Mouse (Mus musculus) neural tube, embryonic 13.5 days (tissue): ENCODE results near the gene Dmd. TPM values are rescaled to one million over a fixed set of nuclear protein-coding genes. Genes with fewer than 3 reads are reported as not detected.

ENCODE experiments used
- ATAC-seq: fragments of 200-750 bp; cut with Nextera tagmentation; 2 replicates; pipeline ENCODE4 v1.8.0; 2017; ENCODE audit warnings: low read depth, mild to moderate bottlenecking, moderate TSS enrichment, moderate library complexity
- H3K27ac ChIP-seq: fragments of 300-500 bp; sonication (generic); replicated peaks from 2 replicates; pipeline ENCODE4 v1.5.1; 2015; ENCODE audit warnings: moderate library complexity, mild to moderate bottlenecking, inconsistent platforms
- H3K27me3 ChIP-seq: fragments of 300-500 bp; sonication (generic); 2 replicates; pipeline ENCODE4 v1.6.1; 2015; ENCODE audit warnings: mild to moderate bottlenecking, inconsistent platforms
- H3K36me3 ChIP-seq: fragments of 300-500 bp; sonication (generic); 2 replicates; pipeline ENCODE4 v1.6.1; 2015; ENCODE audit warnings: mild to moderate bottlenecking, inconsistent platforms
- H3K4me1 ChIP-seq: fragments of 300-500 bp; sonication (generic); replicated peaks from 2 replicates; pipeline ENCODE4 v1.6.1; 2015; ENCODE audit warnings: inconsistent platforms
- H3K4me2 ChIP-seq: fragments of 300-500 bp; sonication (generic); 2 replicates; pipeline ENCODE4 v1.6.1; 2015; ENCODE audit warnings: inconsistent platforms, mild to moderate bottlenecking, moderate library complexity
- H3K4me3 ChIP-seq: fragments of 300-500 bp; sonication (generic); 2 replicates; pipeline ENCODE4 v1.5.1; 2015; ENCODE audit warnings: mild to moderate bottlenecking, inconsistent platforms
- H3K9ac ChIP-seq: fragments of 300-500 bp; sonication (generic); 2 replicates; pipeline ENCODE4 v1.6.1; 2015; ENCODE audit warnings: moderate library complexity, mild to moderate bottlenecking, inconsistent platforms
- H3K9me3 ChIP-seq: fragments of 300-500 bp; sonication (generic); 2 replicates; pipeline ENCODE4 v1.6.1; 2016; ENCODE audit warnings: inconsistent platforms
- WGBS: fragments of 180-500 bp; shearing (Covaris S2); methylation state at CpG from one replicate; pipeline ENCODE4 v1.1.7; 2015; 5-methylcytosine and 5-hydroxymethylcytosine counted together
- polyA plus RNA-seq: library from polyadenylated mRNA; unstranded; fragments of >200 nt; fragmentation: Nextera tagmentation; extraction: Ambion mirVana; gene quantifications from 2 replicates; pipeline ENCODE4 v1.2.1, GENCODE M21; 2015

Gene Dmd
- 25.7 and 27.6 TPM in 2 replicates for polyA plus RNA-seq

DNA sequence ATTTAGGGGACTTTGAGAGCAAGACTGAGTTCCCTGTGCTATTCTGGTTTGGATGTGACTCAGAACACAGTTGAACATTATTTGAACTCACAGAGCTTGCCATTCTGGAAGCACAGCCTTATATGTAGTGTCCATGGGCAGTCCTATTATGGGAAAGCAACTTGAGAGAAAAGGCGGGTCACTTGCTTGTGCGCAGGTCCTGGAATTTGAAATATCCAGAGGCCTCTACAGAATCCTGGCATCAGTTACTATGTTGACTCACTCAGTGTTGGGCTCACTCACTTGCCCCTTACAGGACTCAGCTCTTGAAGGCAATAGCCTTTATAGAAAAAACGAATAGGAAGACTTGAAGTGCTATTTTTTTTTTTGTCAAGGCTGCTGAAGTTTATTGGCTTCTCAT, at the start of gene Dmd:
Dmd (plus strand) TSS at position 241 of the 400 bp plus-strand sequence.
- Histone ChIP-seq H3K9ac (no peak within 1 kb of the TSS), H3K4me1 (no peaks in the 10 kb centered on the region), H3K36me3 (no peaks in the 10 kb centered on the region), H3K27ac (no peak within 1 kb of the TSS), H3K27me3 (no peaks in the 10 kb centered on the region), H3K4me3 (no peak within 1 kb of the TSS), H3K9me3 (no peaks in the 10 kb centered on the region), H3K4me2 (no peak within 1 kb of the TSS)
- ATAC-seq = no peak
- 66% methylated on average over 3 of the region's 3 CpGs for WGBS

DNA sequence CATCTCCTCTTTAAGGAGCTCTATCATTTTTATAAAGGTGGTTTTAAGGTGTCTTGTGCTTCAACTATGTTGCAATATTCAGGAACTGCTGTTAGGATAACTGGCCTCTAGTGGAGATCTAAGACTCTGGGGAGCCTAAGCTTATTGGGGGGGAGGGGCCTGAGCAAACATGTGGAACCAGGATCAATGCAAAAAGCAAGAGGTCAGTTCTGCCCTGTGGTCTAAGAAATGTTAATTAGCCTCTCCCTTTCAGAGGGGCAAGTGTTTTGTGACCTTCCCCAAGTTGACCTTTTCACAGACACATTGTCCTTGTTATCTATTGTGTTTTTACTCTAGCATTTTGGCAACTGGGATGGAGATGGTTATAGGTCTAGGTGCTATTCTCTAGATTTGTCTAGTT, 47.2 kb upstream of the Dmd start:
- Histone ChIP-seq H3K9ac (no peak overlapping the region), H3K4me1 (no peaks in the 10 kb centered on the region), H3K36me3 (no peaks in the 10 kb centered on the region), H3K27ac (no peak overlapping the region), H3K4me3 (no peak overlapping the region), H3K4me2 (no peak overlapping the region), H3K9me3 (no peaks in the 10 kb centered on the region), H3K27me3 (no peaks in the 10 kb centered on the region)
- no peak for ATAC-seq

GRCm38 (mm10) chrX:82987683-82988082, 39.0 kb downstream of the Dmd start:
- WGBS = 97% methylated on average over 1 of the region's 1 CpGs
- Histone ChIP-seq H3K36me3 (no peaks in the 10 kb centered on the region), H3K4me3 (no peak overlapping the region), H3K27me3 (no peaks in the 10 kb centered on the region), H3K27ac (no peak overlapping the region), H3K9me3 (no peaks in the 10 kb centered on the region), H3K9ac (no peak overlapping the region), H3K4me2 (no peak overlapping the region), H3K4me1 (no peaks in the 10 kb centered on the region)
- ATAC-seq = no peak

DNA sequence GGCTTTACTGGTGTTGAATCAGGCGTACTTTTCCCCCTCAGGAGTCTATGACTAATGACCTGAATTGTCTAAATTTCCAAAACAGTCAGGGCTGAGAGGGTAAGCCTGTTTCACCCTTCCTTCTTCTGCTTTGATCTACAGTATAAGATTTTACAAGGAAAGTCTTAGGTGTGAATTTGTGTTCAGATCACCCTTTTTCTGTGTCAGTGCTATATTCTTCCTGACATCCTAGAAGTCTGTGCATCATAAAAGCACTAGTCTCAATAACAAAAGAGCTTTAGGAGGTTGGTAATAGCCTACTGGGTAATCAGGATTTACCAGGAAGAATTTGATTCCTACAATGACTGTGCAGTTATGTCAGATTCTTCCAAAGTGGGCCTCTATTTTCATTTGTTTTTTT, 101.5 kb downstream of the Dmd start:
- no peak overlapping the region for H3K4me3 ChIP-seq
- no peaks in the 10 kb centered on the region for H3K27me3 ChIP-seq
- no peak overlapping the region for H3K4me2 ChIP-seq
- H3K36me3 ChIP-seq = no peaks in the 10 kb centered on the region
- no peaks in the 10 kb centered on the region for H3K4me1 ChIP-seq
- 67% methylated on average over 1 of the region's 1 CpGs for WGBS
- no peak overlapping the region for H3K9ac ChIP-seq
- H3K9me3 ChIP-seq = no peaks in the 10 kb centered on the region
- no peak for ATAC-seq
- no peak overlapping the region for H3K27ac ChIP-seq

GRCm38 (mm10) chrX:83116171-83116876, 167.7 kb downstream of the Dmd start:
- Histone ChIP-seq H3K36me3 (no peaks in the 10 kb centered on the region), H3K4me3 (no peak overlapping the region), H3K4me2 (no peak overlapping the region), H3K4me1 (no peaks in the 10 kb centered on the region), H3K27me3 (no peaks in the 10 kb centered on the region), H3K27ac (no peak overlapping the region), H3K9ac (no peak overlapping the region), H3K9me3 (no peaks in the 10 kb centered on the region)
- no peak for ATAC-seq
- 72% methylated on average over 2 of the region's 2 CpGs for WGBS

GRCm38 (mm10) chrX:83117198-83117597, 168.5 kb downstream of the Dmd start:
- no peak for ATAC-seq
- Histone ChIP-seq H3K4me2 (no peak overlapping the region), H3K9ac (no peak overlapping the region), H3K27ac (no peak overlapping the region), H3K4me3 (no peak overlapping the region), H3K36me3 (no peaks in the 10 kb centered on the region), H3K4me1 (no peaks in the 10 kb centered on the region), H3K27me3 (no peaks in the 10 kb centered on the region), H3K9me3 (no peaks in the 10 kb centered on the region)
- WGBS = 74% methylated on average over 2 of the region's 2 CpGs

- no peak overlapping the region for H3K27ac ChIP-seq
- H3K4me3 ChIP-seq = no peak overlapping the region
- H3K4me1 ChIP-seq = no peaks in the 10 kb centered on the region
- H3K9ac ChIP-seq = no peak overlapping the region
- no peak for ATAC-seq
- no peaks in the 10 kb centered on the region for H3K9me3 ChIP-seq
- 70% methylated on average over 2 of the region's 2 CpGs for WGBS
- H3K27me3 ChIP-seq = no peaks in the 10 kb centered on the region
- H3K36me3 ChIP-seq = no peaks in the 10 kb centered on the region
- no peak overlapping the region for H3K4me2 ChIP-seq
Measured at GRCm38 (mm10) chrX:83220563-83220962, 271.9 kb downstream of the Dmd start.

GRCm38 (mm10) chrX:83221050-83221449, 272.4 kb downstream of the Dmd start:
- 41% methylated on average over 1 of the region's 1 CpGs for WGBS
- no peak for ATAC-seq
- H3K27ac ChIP-seq = no peak overlapping the region

GRCm38 (mm10) chrX:83487598-83487997, 538.9 kb downstream of the Dmd start, which contains the start of gene Tsga8:
Gene Tsga8 (minus strand): TSS chrX:83487924.
- H3K4me2 ChIP-seq = no peak within 1 kb of the TSS

More at GRCm38 (mm10) chrX:83221050-83221449, 272.4 kb downstream of the Dmd start:
- Histone ChIP-seq H3K4me2 (no peak overlapping the region), H3K36me3 (no peaks in the 10 kb centered on the region), H3K4me3 (no peak overlapping the region), H3K4me1 (no peaks in the 10 kb centered on the region), H3K9ac (no peak overlapping the region), H3K9me3 (no peaks in the 10 kb centered on the region), H3K27me3 (no peaks in the 10 kb centered on the region)

DNA sequence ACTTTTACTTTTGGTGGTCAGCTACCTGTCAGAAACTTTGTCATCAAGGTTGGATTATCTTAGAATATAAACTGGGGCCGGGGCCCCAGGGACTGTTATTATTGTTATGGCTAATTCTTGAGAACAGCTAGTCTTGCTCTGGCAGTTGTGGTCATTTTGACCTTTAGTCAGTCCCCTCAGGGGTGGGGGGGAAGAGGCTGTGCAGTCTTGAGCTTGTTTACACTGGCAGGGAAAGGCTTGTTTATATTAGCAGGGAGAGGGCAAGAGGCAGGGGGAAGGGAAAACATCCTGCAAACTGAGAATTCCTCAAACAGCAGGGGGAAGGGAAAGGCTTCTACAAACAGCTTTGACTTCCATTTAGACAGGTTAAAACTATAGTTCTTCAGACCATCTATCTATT, 726.3 kb downstream of the Dmd start:
- Histone ChIP-seq H3K4me3 (no peak overlapping the region), H3K9me3 (no peaks in the 10 kb centered on the region), H3K27me3 (no peaks in the 10 kb centered on the region), H3K36me3 (no peaks in the 10 kb centered on the region), H3K27ac (no peak overlapping the region), H3K4me2 (no peak overlapping the region), H3K9ac (no peak overlapping the region), H3K4me1 (no peaks in the 10 kb centered on the region)
- ATAC-seq = no peak
- WGBS = 72% methylated on average over 1 of the region's 1 CpGs

More at GRCm38 (mm10) chrX:83487598-83487997, 538.9 kb downstream of the Dmd start, which contains the start of gene Tsga8:
- H3K36me3 ChIP-seq = no peaks in the 10 kb centered on the region
- H3K27me3 ChIP-seq = no peaks in the 10 kb centered on the region
- no peak for ATAC-seq
- H3K4me3 ChIP-seq = no peak within 1 kb of the TSS
- no peaks in the 10 kb centered on the region for H3K9me3 ChIP-seq
- WGBS = 95% methylated on average over 15 of the region's 15 CpGs
- H3K9ac ChIP-seq = no peak within 1 kb of the TSS
- H3K4me1 ChIP-seq = no peaks in the 10 kb centered on the region
- H3K27ac ChIP-seq = no peak within 1 kb of the TSS

GRCm38 (mm10) chrX:83686547-83686946, 737.9 kb downstream of the Dmd start:
- H3K27ac ChIP-seq = no peak overlapping the region
- H3K4me1 ChIP-seq = no peaks in the 10 kb centered on the region
- H3K9me3 ChIP-seq = no peaks in the 10 kb centered on the region
- no peak overlapping the region for H3K4me3 ChIP-seq
- ATAC-seq = no peak
- no peaks in the 10 kb centered on the region for H3K36me3 ChIP-seq
- H3K27me3 ChIP-seq = no peaks in the 10 kb centered on the region
- no peak overlapping the region for H3K9ac ChIP-seq
- no peak overlapping the region for H3K4me2 ChIP-seq

DNA sequence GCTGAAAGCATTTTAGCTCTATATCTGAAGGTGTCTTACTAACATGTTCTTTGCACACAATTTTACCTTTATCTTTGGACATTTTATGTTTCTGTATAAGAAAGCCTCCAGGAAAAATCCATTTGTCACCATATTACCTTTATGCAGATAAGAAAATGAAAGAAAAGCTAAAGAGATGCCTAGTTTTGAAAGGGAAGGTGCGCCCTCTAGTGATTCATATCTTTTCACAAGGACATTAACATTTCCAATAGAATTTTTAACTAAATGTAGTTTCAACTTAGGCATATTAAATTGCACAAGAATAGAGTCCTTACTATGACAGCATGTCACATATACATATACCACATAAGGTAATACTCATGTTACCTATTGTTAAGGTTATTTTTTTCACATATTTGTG, 791.9 kb downstream of the Dmd start:
- Histone ChIP-seq H3K27ac (no peak overlapping the region), H3K4me1 (no peaks in the 10 kb centered on the region), H3K9ac (no peak overlapping the region), H3K4me3 (no peak overlapping the region), H3K27me3 (no peaks in the 10 kb centered on the region), H3K9me3 (no peaks in the 10 kb centered on the region), H3K36me3 (no peaks in the 10 kb centered on the region), H3K4me2 (no peak overlapping the region)
- 15% methylated on average over 1 of the region's 1 CpGs for WGBS
- ATAC-seq = no peak
